Mouse (Mus musculus) urinary bladder, postnatal 14 days (tissue): ENCODE measurements around the gene Cdsn.
"Not testable (repeated sequence)": the region's sequence is repeated elsewhere in the genome, so short reads cannot be mapped to it uniquely, and the experiment has no call there.

Source experiments
- DNase-seq: peaks from one replicate; pipeline ENCODE4 v3.0.0; 2021; ENCODE audit warnings: low spot score

Gene Cdsn

GRCm38 (mm10) chr17:35551881-35552414, at the start of gene Cdsn:
Gene Cdsn, plus strand, starts transcription at chr17:35552128.
- no peak for DNase-seq

- DNase-seq = no peak
Observed at GRCm38 (mm10) chr17:35502226-35502625, 49.7 kb upstream of the Cdsn start.

GRCm38 (mm10) chr17:35502762-35503161, 49.2 kb upstream of the Cdsn start:
- DNase-seq = no peak

GRCm38 (mm10) chr17:35503849-35504248, 48.1 kb upstream of the Cdsn start:
- DNase-seq = no peak

- DNase-seq = no peak
Observed at GRCm38 (mm10) chr17:35504628-35505481, 47.1 kb upstream of the Cdsn start.

- DNase-seq = no peak
Observed at GRCm38 (mm10) chr17:35505776-35506175, 46.2 kb upstream of the Cdsn start, which contains the start of gene Pou5f1. Gene Pou5f1, plus strand, starts transcription at chr17:35506018.

- no peak for DNase-seq
Observed at GRCm38 (mm10) chr17:35506881-35507280, 45.0 kb upstream of the Cdsn start.

- no peak for DNase-seq
Observed at GRCm38 (mm10) chr17:35507556-35508260, 44.2 kb upstream of the Cdsn start.

GRCm38 (mm10) chr17:35508279-35508678, 43.6 kb upstream of the Cdsn start:
- not testable (repeated sequence) for DNase-seq

GRCm38 (mm10) chr17:35509284-35509683, 42.6 kb upstream of the Cdsn start:
- peak; percentile 22 for DNase-seq

- DNase-seq = no peak
Observed at GRCm38 (mm10) chr17:35512916-35513626, 38.9 kb upstream of the Cdsn start.

- peak; percentile 83 for DNase-seq
Observed at GRCm38 (mm10) chr17:35513886-35514285, 38.0 kb upstream of the Cdsn start.

GRCm38 (mm10) chr17:35514756-35515155, 37.2 kb upstream of the Cdsn start:
- DNase-seq = no peak

GRCm38 (mm10) chr17:35515911-35516640, 35.9 kb upstream of the Cdsn start:
- DNase-seq = no peak

GRCm38 (mm10) chr17:35516652-35517500, 35.1 kb upstream of the Cdsn start, which contains the start of the genes Tcf19 and Cchcr1:
Gene Tcf19, minus strand, starts transcription at chr17:35516824.
Gene Cchcr1, plus strand, starts transcription at chr17:35517100.
- DNase-seq = peak; percentile 98

GRCm38 (mm10) chr17:35517526-35517925, 34.4 kb upstream of the Cdsn start:
- no peak for DNase-seq

GRCm38 (mm10) chr17:35524354-35524753, 27.6 kb upstream of the Cdsn start:
- no peak for DNase-seq

- DNase-seq = no peak
Observed at GRCm38 (mm10) chr17:35526644-35527043, 25.3 kb upstream of the Cdsn start.

GRCm38 (mm10) chr17:35532360-35532759, 19.6 kb upstream of the Cdsn start:
- no peak for DNase-seq

GRCm38 (mm10) chr17:35532901-35533300, 19.0 kb upstream of the Cdsn start, which contains the start of gene Psors1c2:
Gene Psors1c2, plus strand, starts transcription at chr17:35533201.
- no peak for DNase-seq
